Mouse (Mus musculus) hindlimb bud, embryonic 11.5 days (tissue): ENCODE results near the gene Rbm33.
A peak's percentile ranks its signal among the peaks of the same experiment; 100 is the strongest.

Experiments
- DNase-seq: peaks from one replicate; pipeline ENCODE4 v3.0.0-alpha.2; 2012; ENCODE audit warnings: low read depth, low spot score; ENCODE audit errors: extremely low spot score

Rbm33 gene

GRCm38 (mm10) chr5:28323822-28324221 lies 6.9 kb downstream of the Rbm33 start:
- DNase-seq, result no peak

DNA sequence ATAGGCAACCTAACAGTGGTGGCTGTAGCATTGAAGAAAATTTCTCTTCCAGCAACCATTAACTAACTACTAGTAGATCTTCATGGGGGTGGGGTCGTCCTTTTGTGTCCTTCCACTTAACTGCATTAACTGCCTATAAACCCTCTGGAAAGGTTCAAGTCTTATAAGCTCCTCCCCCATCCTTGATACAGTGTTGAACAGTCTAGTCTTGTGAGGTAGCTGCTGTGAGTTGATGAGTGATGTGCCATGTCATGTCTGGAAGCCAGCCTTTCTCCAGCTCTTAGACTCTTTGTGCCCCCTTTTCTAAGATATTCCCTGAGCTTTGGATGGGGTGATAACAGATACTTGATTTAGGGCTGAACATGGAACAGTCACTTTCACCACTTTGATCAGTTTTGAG lies 7.5 kb downstream of the Rbm33 start:
- DNase-seq, result no peak

DNA sequence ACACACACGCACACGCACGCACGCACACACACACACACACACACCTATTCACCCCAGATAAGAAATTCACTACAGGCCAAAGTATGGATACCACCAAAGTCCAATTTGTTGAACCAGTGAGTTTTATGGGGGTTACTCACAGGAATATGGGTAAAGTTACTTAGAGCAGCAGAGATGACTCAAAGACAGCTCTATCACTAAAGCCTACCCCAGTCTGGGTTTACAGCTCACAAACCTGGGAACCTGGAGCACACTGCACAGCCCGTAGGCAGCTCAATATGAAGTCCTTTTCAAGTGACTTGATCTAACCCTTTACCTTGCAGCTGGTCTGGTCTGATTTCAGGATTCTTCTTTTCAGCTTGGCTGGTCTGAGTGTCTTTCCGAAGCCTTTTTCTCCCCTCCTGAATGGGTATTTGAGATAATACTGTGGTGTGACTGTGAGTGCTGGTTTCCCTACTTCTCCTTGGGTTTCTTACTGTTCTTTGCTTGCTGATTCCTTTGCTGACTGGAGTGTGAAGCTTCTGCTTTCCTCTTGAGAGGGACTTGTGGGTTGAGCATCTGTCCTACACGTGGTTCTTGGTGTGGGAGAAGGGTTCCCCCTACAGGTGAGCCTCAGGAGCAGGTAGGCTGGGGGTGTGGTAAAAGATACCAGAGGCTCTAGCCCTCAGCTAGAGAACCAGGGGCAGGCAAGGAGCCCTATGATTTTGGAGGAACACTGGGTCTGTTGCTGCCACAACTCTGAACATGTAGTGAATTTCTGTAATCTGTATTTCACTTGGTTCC lies 12.3 kb downstream of the Rbm33 start:
- no peak for DNase-seq

- DNase-seq, result no peak
Measured at GRCm38 (mm10) chr5:28333731-28334130, 16.8 kb downstream of the Rbm33 start.

DNA sequence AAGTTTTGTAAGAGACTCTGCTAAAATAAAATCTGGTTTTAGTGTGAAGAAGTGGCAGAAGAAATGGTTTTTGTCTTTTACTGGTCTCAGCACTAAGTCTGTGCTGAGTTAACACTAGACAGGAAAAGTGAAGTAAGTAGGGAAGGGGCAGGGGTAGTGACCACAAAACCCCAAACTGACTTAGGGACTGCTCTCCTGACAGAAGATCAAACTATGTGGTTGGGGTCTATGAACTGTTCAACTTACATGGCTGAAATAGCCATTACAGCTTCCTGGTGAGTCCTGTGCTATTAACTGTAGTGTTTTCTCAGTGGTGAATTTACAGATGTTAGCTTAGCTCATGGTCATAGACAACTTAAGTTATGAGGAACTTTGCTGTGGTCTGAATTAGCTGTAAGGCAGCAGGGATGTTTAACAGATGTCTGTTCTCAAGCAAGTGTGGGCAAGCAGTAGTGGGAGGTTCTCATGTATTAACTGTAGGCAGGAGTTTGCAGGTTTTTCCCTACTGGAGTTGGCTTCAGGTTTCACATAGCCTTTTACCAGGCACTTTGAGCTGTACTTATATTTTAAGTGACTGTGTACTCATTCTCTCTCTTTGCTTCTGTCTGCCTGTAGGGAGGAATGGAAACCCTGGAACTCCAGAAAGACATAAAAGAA lies 35.1 kb downstream of the Rbm33 start:
- DNase-seq, result no peak

GRCm38 (mm10) chr5:28355614-28356013 lies 38.7 kb downstream of the Rbm33 start:
- DNase-seq, result no peak

DNA sequence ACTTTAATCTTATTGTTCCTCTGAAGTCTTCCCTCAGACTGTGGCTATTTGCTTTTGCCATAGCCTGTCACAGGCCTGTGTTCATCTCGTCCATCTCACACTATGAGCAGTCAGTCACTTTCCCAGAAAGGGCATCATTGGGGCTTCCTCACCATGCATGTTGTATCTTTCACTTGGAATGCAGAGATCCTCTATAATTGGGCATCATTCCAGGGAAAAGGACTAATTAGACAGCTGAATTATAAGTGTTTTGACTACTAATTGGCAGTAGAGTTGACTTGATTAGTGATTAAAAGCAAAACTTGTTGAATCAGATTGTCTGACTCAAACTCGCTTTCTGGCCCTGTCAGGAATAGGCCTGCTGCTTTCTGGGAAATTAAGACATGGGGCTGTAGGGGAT lies 43.8 kb downstream of the Rbm33 start:
- DNase-seq, result no peak

DNA sequence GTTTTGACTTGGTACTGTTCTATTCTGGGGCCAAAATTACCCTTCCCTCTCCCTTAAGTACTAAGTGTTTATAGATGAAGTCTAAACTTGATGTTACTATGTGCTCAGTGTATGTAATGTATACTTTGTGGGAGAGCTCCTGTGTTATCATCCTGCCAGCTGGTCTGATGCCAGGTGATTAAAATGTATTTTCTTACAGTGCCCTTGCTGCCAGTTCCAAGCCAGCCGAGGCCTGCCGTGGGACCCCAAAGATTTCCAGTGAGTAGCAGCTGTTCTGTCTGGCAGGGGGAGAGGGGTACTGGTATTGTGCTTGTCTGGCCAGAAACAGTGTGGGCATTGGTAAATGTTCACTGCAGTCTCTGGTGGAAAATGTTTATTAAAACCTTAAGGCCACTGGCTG lies 51.1 kb downstream of the Rbm33 start:
- DNase-seq, result no peak

DNA sequence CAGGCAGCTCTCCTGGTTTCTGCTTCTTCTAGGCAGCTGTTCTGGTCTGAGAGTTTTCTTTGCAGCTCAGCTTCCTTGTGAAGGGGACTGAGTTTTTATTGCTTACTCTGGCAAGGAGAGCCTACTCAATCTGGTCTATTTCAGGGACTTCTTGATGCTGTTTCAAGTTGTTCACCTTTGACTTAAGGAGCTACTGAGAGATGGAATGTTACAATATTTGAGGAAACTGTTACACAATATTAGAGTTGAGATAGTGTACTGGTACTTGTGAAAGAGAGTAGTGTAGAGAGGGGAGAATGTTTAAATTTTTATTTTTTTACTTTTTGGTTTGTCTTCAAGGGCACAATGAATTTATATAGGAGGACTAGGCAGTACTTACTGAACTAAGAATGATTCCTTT lies 53.9 kb downstream of the Rbm33 start:
- DNase-seq, result no peak

- DNase-seq, result no peak
Measured at GRCm38 (mm10) chr5:28372172-28372664, 55.3 kb downstream of the Rbm33 start.

DNA sequence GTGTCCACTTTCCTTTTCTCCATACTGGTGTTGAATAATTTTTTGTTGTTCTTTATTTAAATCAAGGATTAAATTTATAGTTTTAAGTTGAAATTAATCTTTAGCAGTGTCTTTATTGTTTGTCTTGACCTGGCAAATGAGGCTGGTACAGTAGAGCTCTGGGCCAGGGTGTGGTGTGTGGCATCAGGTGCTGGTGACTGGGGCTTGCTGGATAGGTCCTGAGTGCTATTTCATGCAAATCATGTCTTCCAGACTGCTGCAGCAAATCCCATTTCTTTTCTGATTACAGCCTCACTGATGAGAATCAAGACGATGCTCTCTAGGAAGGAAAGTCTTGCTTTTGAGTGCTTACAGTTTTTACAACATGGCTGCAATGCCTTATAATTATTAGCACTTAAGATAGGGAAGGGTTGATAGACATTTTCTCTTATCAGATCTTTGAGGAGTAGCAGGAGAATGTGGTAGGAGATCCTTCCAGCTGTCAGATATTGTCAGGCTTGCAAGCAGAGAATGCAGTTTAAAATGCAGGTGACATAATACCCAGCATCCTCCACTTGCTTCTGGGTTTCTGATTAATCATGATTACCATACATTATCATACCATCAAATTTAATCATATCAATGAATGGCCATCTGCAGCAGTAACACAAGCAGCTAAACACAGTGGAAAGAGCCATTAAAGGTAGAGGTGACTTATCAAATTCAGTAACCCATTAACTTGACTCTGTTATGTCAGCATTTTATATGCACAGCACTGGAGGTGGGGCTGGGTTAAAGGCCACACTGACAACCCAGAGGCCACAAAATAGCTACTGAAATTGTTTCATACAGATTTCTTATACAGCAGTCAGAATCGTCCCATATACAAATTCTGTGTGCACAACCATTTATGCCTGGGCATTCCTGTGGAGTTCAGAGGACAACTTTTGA lies 56.8 kb downstream of the Rbm33 start:
- DNase-seq, result no peak

DNA sequence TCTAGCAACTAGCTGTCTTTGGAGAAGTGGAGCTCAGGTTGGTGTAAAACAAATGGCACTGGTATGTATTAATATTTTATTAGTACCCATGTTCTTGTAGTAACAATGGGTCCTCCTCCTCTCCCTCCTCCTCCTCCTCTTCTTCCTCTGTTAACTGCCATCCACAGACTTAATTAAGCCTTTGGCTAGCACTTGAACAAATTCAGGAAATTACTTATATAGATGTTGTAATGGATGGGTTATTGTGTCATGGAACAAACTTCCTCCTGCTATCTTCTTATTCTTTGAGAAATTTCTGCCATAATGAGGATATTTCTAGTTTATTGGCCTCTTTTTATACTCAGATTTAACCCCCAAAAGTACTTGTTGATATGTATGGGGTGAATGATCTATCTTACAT lies 60.4 kb downstream of the Rbm33 start:
- DNase-seq, result no peak

GRCm38 (mm10) chr5:28382289-28382688 lies 65.4 kb downstream of the Rbm33 start:
- DNase-seq, result no peak

DNA sequence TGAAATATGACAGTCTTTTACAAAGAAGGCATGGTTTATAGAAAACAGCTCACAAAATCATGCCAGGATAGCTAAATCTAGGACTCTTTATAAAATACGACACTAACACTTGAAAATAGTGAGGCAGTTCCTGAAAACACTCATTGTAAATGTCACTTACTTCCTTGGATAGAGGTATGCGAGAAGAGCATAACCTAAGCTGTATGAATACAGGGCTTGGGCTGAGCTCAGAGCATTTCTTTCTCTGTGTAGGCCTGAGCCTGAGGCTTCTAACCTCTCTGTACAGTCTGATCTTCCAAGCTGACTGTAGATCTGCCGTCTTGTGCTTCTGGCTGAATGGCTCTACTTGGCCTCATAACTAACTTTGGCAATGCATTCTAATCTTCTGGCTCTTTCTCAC lies 69.9 kb downstream of the Rbm33 start:
- DNase-seq, result no peak

DNA sequence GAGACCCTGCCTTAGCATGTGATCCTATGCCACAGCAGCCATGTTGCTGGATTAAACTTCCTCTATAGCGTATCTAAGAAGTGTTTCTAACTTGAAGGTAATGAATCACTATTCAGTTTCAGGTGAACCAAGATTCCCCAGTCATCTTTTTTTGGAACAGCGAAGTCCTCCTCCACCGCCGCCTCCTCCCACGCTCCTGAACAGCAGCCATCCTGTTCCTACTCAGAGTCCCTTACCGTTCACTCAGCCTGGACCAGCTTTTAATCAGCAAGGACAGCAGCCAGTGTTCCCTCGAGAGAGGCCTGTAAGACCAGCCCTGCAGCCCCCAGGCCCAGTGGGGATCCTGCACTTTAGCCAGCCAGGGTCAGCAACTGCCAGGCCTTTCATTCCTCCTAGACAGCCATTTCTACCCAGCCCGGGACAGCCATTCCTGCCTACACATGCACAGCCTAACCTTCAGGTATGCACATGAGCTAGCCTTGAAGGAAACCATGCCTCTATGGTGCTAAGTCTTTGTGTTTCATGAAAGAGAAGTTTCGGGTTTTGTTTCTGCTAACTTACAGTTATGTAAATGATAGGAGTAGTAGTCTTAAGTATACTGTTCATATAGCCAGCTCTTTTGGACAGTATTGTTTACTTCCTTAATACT lies 70.7 kb downstream of the Rbm33 start:
- DNase-seq, result no peak

DNA sequence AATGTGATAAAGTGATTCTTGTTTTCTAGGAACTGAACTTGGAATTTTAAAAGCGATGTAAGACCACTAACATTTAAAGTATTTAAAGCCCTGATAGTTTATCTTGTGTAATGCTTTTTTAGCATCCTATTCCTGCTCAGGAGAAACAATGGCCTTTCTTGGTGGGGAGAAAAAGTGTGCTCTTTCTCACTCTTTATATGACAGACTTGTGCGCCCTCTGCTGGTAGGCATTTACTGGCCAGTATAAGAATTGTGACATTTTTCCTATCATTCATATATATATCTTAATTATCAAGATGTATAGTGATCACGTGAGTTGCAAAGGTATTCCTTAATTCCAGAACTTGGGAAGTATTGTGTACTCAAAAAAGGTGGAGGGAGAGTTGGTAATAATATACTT lies 71.3 kb downstream of the Rbm33 start:
- DNase-seq, result peak; percentile 6

- no peak for DNase-seq
Measured at GRCm38 (mm10) chr5:28390189-28390588, 73.3 kb downstream of the Rbm33 start.

- no peak for DNase-seq
Measured at GRCm38 (mm10) chr5:28397344-28397743, 80.4 kb downstream of the Rbm33 start.

GRCm38 (mm10) chr5:28398736-28399135 lies 81.8 kb downstream of the Rbm33 start:
- no peak for DNase-seq

GRCm38 (mm10) chr5:28399451-28400115 lies 82.7 kb downstream of the Rbm33 start:
- no peak for DNase-seq
